Mouse (Mus musculus) lung, postnatal 0 days (tissue): ENCODE measurements around the gene Ralgapa2. TPM values are rescaled to one million over a fixed set of nuclear protein-coding genes. Genes with fewer than 3 reads are reported as not detected.

ENCODE experiments used
- ATAC-seq: fragments of 200-750 bp; cut with Nextera tagmentation; 2 replicates; pipeline ENCODE4 v1.8.0; 2017; ENCODE audit warnings: moderate library complexity
- DNase-seq: peaks from one replicate; pipeline ENCODE4 v3.0.0-alpha.2; 2016; ENCODE audit warnings: low spot score
- H3K27ac ChIP-seq: fragments of 300-500 bp; sonication (generic); 2 replicates; pipeline ENCODE4 v1.5.1; 2014; ENCODE audit warnings: antibody characterized with exemption, mild to moderate bottlenecking, low read length, mixed read lengths
- H3K27me3 ChIP-seq: fragments of 300-500 bp; sonication (generic); replicated peaks from 2 replicates; pipeline ENCODE4 v1.6.1; 2014; ENCODE audit warnings: low read length, mixed read lengths; ENCODE audit not compliant: insufficient read depth
- H3K36me3 ChIP-seq: fragments of 300-500 bp; sonication (generic); 2 replicates; pipeline ENCODE4 v1.6.1; 2014; ENCODE audit warnings: low read length, mixed read lengths; ENCODE audit not compliant: insufficient read depth
- H3K4me1 ChIP-seq: fragments of 300-500 bp; sonication (generic); 2 replicates; pipeline ENCODE4 v1.6.1; 2014; ENCODE audit warnings: antibody characterized with exemption, low read depth, low read length, mixed read lengths; ENCODE audit not compliant: insufficient read depth
- H3K4me2 ChIP-seq: fragments of 300-500 bp; sonication (generic); replicated peaks from 2 replicates; pipeline ENCODE4 v1.6.1; 2014; ENCODE audit warnings: low read depth, mild to moderate bottlenecking, low read length, moderate library complexity, mixed read lengths
- H3K4me3 ChIP-seq: fragments of 300-500 bp; sonication (generic); 2 replicates; pipeline ENCODE4 v1.5.1; 2014; ENCODE audit warnings: low read depth, low read length
- H3K9ac ChIP-seq: fragments of 300-500 bp; sonication (generic); replicated peaks from 2 replicates; pipeline ENCODE4 v1.6.1; 2014; ENCODE audit warnings: low read depth, mild to moderate bottlenecking
- H3K9me3 ChIP-seq: fragments of 300-500 bp; sonication (generic); 2 replicates; pipeline ENCODE4 v1.6.1; 2016; ENCODE audit warnings: low read length, mixed read lengths
- CTCF ChIP-seq: IDR thresholded peaks from 2 replicates; pipeline ENCODE4 v1.5.1; 2016; ENCODE audit warnings: antibody characterized with exemption, mild to moderate bottlenecking
- EP300 ChIP-seq: IDR thresholded peaks from 2 replicates; pipeline ENCODE4 v1.6.1; 2016; ENCODE audit warnings: antibody characterized with exemption, mild to moderate bottlenecking, control low read depth
- WGBS: fragments of 180-500 bp; shearing (Covaris S2); extraction: QIAGEN DNeasy Blood & Tissue Kit; methylation state at CpG from one replicate; pipeline ENCODE4 v1.1.7; 2014; 5-methylcytosine and 5-hydroxymethylcytosine counted together
- polyA plus RNA-seq: library from polyadenylated mRNA; unstranded; fragments of >200 nt; fragmentation: Nextera tagmentation; extraction: Ambion mirVana; gene quantifications from 2 replicates; pipeline ENCODE4 v1.2.1, GENCODE M21; 2015

Ralgapa2 gene
- polyA plus RNA-seq, 1 experiment from 2014 or later: 9.1 TPM

GRCm38 (mm10) chr2:146347942-146348341 is 164.2 kb downstream of the Ralgapa2 start:
- DNase-seq (no peak), ATAC-seq (no peak)
- no peak overlapping the region for H3K4me3 ChIP-seq
- 83% methylated on average over 2 of the region's 2 CpGs for WGBS
- no peak overlapping the region for H3K4me2 ChIP-seq
- peaks cover 15% of the 10 kb centered on the region; the same call in 1 of the 2 replicates for H3K36me3 ChIP-seq
- H3K27me3 ChIP-seq: no peaks in the 10 kb centered on the region
- H3K9ac ChIP-seq: no peak overlapping the region
- no peaks in the 10 kb centered on the region for H3K4me1 ChIP-seq
- H3K9me3 ChIP-seq: no peaks in the 10 kb centered on the region
- TF ChIP-seq EP300 (no peak), CTCF (no peak)
- no peak overlapping the region for H3K27ac ChIP-seq

DNA sequence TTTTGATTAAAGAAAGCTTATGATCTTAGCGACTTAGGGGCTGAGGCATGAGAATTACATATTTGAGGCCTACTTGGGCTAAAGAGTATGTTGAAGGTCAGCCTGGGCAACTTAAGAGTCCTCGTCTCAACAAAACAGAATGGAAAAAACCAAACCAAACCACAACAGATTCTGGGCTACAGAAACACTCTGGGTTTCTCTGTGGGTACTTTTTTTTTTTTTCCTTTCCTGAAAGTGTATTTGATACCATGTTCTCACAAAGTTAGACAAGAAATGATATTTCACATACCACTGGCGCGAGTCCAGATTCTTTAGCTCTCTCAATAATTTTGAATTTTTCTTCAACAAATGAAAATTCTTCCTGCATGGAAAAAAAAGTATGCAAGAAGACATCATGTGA is 172.1 kb downstream of the Ralgapa2 start:
- WGBS: 95% methylated on average over 4 of the region's 4 CpGs
- TF ChIP-seq EP300: no peak
- TF ChIP-seq CTCF: no peak
- ATAC-seq (no peak), DNase-seq (no peak)
- Histone ChIP-seq H3K36me3 (peaks cover 5% of the 10 kb centered on the region; the same call in 1 of the 2 replicates), H3K4me1 (no peaks in the 10 kb centered on the region), H3K9me3 (no peaks in the 10 kb centered on the region), H3K9ac (no peak overlapping the region), H3K27ac (no peak overlapping the region), H3K4me3 (no peak overlapping the region), H3K4me2 (no peak overlapping the region), H3K27me3 (no peaks in the 10 kb centered on the region)

DNA sequence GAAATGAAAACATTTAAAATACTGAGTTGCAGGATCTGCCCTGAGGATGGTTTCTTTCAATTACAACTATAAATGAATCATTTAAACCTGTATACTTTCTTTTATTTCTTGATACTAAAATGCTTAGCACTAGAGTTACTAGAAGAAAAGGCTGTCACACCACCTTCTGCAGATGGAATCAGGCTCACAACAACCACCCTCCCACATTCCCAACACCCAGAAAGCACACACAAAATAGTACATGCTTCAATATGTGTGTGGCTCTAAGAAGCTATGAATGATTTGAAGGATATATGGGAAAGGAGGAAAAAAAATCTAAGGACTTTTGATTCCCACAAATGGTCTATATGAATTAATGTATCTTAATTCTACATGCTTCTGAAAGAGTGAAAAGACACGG is 174.6 kb downstream of the Ralgapa2 start:
- no peaks in the 10 kb centered on the region for H3K27me3 ChIP-seq
- H3K4me3 ChIP-seq: no peak overlapping the region
- H3K4me2 ChIP-seq: no peak overlapping the region
- no peak for ATAC-seq
- H3K27ac ChIP-seq: no peak overlapping the region
- H3K9me3 ChIP-seq: no peaks in the 10 kb centered on the region
- H3K4me1 ChIP-seq: no peaks in the 10 kb centered on the region
- H3K9ac ChIP-seq: no peak overlapping the region
- peaks cover 9% of the 10 kb centered on the region for H3K36me3 ChIP-seq
- TF ChIP-seq EP300 (no peak), CTCF (no peak)
- no peak for DNase-seq
- 80% methylated on average over 1 of the region's 1 CpGs for WGBS

DNA sequence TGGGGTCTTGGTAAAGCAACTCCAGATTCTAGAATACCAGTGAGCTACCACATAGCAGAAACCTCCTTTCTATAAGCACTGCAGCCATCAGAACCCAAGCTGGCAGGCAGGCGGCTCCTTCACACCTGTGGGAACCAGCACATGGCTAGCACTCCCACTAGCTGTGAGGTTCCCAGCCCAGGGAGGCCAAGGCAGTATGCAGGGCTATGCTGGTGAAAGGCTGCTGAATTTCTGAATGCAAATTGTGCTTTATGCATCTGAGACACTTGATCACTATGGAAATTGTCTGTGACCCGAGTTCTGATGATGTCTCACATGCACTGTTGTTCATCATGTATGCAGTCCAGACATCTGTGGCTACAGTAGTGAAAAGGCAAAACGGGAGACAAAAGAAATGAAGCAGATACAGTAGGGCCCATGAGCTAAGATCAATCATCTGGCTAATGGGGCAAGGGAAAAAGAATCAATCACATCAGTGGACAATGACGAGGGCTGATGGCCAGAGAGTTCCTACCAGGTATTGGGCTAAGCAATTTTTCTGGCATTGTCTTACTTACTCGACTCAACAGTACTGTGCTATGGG is 180.2 kb downstream of the Ralgapa2 start:
- no peak for DNase-seq
- no peak for ATAC-seq

GRCm38 (mm10) chr2:146330772-146331281 is 181.3 kb downstream of the Ralgapa2 start:
- H3K4me3 ChIP-seq: no peak overlapping the region
- no peaks in the 10 kb centered on the region for H3K27me3 ChIP-seq
- WGBS: 55% methylated on average over 8 of the region's 8 CpGs
- TF ChIP-seq EP300 (no peak), CTCF (no peak)
- H3K4me2 ChIP-seq: no peak overlapping the region
- H3K27ac ChIP-seq: no peak overlapping the region
- H3K4me1 ChIP-seq: no peaks in the 10 kb centered on the region
- H3K9ac ChIP-seq: no peak overlapping the region
- peak; percentile 37 for ATAC-seq
- no peaks in the 10 kb centered on the region for H3K9me3 ChIP-seq
- DNase-seq: no peak
- peaks cover 4% of the 10 kb centered on the region; the same call in 1 of the 2 replicates for H3K36me3 ChIP-seq

More for the DNA sequence above, 180.2 kb downstream of the Ralgapa2 start:
- no peak overlapping the region for H3K4me3 ChIP-seq
- TF ChIP-seq EP300 (no peak), CTCF (no peak)
- WGBS: 77% methylated on average over 5 of the region's 5 CpGs
- H3K9me3 ChIP-seq: no peaks in the 10 kb centered on the region
- H3K4me2 ChIP-seq: no peak overlapping the region
- H3K9ac ChIP-seq: no peak overlapping the region
- H3K4me1 ChIP-seq: no peaks in the 10 kb centered on the region
- H3K36me3 ChIP-seq: peaks cover 4% of the 10 kb centered on the region; the same call in 1 of the 2 replicates
- H3K27ac ChIP-seq: no peak overlapping the region
- no peaks in the 10 kb centered on the region for H3K27me3 ChIP-seq

DNA sequence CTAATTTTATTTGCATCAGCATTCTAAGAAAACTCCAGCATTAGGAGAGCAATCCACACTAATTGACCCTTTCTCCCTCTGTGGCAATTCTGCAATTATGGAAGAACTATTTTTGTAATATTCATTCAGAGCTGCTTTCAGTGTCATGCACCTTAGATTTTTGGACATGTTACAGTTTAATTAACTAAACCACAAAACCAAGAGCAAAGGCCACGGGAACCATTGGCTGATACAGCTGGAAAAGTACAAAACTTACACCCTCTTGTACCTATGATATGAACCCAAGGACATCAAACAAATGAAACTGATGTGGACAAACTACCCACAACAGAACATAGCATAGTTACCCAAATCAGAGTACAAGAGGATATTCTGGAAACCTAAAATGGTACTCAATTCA is 182.0 kb downstream of the Ralgapa2 start:
- DNase-seq (no peak), ATAC-seq (no peak)
- Histone ChIP-seq H3K27me3 (no peaks in the 10 kb centered on the region), H3K36me3 (peaks cover 4% of the 10 kb centered on the region; the same call in 1 of the 2 replicates), H3K9me3 (no peaks in the 10 kb centered on the region), H3K9ac (no peak overlapping the region), H3K27ac (no peak overlapping the region), H3K4me3 (no peak overlapping the region), H3K4me2 (no peak overlapping the region), H3K4me1 (no peaks in the 10 kb centered on the region)
- TF ChIP-seq CTCF (no peak), EP300 (no peak)
- 97% methylated on average over 1 of the region's 1 CpGs for WGBS
